Mouse (Mus musculus): ENCODE measurements at regions not wholly inside any gene's neighbourhood (a gene's known extent, or its start where the extent isn't known, plus 50 kb on each side); places are given as distances from the start of the nearest gene placed in this dataset.
A peak's percentile ranks its signal among the peaks of the same experiment; 100 is the strongest.

DNA sequence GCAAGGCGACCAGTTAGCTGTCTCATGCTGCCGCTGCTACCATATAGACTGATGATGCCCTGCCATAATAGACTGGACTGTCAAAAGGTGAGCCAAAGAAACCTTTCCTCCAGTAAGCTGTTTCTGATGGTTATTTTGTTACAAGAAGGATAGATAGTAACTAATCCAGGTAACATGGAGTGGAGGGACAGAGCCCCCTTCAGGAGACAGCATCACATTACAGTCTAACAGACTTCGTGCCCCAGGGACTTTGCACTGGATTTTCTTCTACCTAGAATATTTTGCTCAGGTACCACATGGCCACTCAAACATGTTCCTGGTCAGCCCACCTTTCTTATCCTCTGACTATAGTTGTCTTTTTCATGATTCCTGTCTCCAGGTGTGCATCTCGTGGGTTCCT lies 398.9 kb upstream of the Kazn start:
- no peak for DNase-seq

DNA sequence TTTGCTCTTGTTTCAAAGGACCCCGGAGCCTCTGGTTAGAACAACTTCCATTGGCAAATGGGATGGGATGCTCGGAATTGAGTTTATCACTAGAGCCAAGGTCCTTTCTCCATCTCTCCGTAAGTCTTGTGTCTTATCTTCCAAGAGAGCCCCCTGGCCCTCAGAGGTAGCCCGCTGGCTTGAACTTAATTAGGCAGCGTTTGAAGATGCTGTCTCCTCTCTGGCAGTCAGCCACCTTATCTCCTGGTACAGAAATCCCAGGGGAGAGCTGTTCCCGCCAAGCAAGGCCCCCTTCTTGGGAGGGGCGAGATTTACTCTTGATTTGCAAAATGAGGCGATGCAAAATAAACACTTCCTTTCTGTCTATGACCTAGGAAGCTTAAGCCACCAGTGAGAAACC lies 395.2 kb upstream of the Kazn start:
- no peak for DNase-seq

DNA sequence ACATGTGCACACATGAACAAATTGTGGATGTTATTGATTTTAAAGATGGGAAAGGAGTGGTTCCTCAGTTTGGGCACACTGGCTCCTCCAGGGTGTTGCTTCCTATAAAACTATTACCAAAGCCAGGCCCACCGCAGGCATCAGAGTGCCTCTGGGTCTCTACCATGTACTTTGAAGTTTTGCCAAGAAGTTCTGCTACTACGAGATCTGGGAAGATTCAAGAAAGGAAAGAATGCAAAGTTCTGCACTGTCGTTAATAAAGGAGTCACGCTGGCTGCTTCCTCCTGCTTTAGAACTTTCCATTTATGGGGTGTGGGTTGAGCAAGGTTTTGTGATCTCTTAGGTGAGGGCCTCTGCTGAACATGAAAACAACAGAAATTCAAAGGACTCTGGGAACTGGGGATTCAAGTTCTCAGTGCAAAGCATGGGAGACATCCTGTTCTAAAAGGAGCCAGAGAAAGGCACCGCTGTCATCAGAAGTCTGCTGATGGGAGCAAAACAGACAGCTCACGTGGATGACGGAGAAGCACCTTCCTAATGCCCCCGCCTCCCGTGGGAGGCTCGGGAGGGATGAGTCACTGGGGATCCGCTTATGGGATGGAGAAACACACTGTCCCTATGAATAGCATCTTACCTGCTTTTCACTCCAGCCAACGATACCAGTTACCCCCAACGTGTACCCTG lies 394.6 kb upstream of the Kazn start:
- no peak for DNase-seq

DNA sequence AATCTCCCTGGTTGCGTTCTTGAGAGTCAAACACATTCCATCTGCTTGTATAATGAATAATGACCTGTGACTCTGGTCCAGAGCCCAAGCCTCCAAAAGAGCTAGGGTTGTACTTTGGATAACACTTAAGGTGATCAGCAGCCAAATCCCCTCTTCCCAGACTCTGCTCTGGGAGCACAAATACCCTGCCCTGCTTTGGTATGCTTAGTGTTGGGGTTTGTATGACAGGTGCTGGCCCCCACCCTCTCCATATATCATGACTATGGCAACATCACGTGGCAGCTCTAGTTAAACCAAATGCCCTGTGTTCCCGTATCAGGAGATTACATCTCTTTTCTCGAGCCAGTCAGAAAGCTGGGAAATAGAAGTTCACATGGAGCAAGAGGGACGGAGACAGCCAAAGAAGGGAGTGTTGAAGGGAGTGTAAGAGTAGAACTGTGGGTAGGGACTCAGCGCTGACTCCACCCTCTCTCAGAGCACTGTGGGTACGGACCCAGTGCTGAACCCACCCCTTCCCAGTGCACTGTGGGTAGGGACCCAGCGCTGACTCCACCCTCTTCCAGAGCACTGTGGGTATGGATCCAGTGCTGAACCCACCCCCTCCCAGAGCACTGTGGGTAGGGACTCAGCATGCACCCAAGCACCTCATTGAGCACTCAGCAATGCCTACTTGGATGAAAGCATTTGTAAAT lies 387.4 kb upstream of the Kazn start:
- no peak for DNase-seq

DNA sequence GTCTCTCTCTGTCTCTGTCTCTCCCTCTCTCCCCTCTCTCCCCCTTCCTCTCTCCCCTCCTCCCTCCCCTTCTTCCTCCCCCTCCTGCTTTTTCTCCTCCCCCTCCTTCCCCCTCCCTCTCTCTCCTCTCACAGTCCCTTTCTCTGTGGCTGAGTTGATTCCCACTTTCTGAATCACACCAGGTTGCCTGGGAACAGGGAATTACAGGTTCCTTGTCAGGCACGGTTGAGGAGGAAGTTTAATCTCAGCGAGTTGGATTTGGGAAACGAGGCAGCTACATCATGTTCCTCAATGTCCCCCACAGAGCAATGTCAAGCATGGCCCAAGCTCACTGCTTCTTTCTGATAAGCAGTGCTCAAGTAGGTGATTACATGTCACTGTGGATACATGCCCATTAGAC lies 386.3 kb upstream of the Kazn start:
- no peak for DNase-seq

DNA sequence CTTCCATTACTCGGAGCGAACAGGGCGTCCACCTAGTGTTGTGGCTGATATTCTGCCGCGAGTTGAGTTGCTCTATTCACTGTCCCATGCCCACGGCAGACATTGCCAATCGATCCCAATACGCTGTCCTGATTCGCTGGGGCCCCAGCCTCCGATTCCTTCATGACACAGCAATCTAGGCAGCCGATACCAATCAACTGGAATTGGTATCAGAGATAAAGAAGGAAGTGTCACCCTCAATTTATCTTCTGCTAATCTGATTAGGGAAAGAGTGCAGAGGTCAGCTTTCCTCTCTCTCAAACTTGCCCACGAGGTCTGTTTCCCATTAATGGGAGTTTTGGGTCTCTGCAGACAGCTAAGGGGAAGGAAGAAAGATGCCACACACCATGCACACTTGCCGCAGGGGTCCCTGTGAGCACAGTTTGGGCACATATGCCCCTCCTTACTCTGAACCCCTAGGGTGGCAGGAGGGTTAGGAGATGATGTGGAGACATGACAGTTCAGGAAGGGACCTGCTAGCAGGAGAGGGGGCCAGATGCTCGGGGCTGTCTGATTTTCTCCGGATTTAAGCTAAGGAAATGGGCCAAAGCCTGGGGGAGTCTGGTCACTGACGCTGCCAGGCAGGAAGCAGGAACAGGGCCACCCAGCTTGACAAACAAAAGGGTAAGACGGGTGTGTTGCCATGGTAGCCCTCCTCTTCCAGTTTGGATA lies 383.1 kb upstream of the Kazn start:
- DNase-seq: no peak

DNA sequence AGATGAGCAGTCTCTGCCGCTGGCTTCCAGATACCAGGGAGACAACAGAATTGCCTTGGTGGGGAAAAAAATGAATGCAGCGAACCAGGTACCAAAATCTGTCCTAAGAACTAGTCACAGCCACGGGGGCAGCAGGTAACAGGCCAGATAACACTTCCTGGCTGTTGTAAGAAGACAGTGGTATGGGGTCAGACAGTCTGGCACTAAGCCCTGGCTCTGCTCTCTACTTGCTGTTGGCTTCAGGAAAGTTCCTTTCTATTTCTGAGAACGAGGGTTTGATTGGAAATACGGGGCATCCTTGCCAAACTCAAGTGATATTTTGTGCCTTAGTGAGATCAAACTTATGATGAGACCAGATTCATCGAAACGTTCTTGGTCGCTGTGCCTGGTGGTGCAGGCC lies 380.2 kb upstream of the Kazn start:
- DNase-seq: no peak

DNA sequence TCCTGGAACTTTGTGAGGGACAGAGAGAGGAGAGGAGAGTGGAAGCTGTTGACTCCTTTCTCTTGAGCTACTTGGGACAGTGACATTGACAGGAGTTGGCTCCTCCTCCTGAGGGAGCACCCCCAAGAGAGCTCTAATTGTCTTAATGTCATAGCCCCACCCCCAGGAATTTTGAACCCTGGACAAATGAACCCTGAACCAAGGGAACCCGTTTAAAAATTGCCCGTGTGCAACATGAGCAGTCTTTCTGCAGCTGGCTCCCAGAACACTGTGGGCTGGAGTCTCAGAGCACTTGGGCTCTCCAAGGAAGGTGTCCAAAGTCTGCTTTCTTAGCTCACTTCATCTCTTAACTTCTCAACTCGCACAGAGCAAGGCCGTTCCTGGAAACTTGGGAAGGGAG lies 379.6 kb upstream of the Kazn start:
- DNase-seq: no peak

DNA sequence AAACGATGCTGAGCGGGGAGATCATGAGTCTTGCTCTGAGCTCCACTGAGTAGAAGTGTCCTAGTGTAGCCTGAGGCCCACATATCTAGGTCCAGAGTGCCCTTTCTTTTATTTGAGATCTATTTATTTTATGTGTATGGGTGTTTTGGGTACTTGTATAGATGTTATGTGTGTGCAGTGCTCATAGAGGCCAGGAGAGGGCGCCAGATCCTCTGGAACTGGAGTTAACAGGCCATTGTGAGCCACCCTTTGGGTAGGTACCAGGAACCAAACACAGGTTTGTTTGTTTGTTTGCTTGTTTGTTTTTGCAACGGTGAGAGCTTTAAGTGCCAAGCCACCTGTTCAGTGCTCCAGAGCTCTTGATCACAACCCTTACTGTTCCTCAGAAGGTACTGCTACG lies 378.5 kb upstream of the Kazn start:
- DNase-seq: no peak

DNA sequence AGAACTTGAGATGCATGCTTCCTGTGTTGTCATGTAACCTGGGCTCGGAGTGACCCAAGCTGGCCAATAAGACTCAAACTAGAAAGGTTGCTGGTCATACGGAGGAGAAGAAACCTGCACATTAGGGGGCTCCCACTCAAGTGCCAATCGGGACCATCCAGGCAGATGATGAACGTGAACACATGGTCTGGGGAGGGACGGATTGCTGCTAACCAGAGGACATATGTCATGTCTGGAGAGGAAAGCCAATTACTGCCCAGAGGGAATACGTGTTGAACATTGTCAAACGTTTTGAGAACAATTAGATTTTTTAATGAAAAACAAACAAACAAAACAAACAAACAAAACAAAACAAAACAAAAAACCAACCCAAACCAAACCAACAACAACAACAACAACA lies 377.7 kb upstream of the Kazn start:
- DNase-seq: no peak

DNA sequence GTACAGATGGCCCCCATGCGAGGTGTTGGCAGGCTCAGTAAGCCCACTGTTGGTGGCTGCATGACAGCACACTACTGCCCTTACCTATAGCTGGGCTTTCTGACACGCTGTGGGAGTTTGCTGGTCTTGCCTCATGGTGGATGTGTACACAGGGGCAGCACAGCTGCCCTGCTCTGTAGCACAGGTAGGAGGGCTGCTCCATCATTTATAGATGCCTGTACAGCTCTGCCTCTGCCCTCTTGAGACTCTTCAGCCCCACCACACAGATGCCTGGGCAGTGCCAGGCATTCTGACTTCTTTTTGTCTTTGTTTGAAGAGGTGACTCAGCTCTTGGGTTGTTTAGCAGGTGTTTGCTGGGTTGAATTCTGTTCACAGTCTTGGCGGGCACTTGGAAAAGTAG lies 365.9 kb upstream of the Kazn start:
- no peak for DNase-seq

DNA sequence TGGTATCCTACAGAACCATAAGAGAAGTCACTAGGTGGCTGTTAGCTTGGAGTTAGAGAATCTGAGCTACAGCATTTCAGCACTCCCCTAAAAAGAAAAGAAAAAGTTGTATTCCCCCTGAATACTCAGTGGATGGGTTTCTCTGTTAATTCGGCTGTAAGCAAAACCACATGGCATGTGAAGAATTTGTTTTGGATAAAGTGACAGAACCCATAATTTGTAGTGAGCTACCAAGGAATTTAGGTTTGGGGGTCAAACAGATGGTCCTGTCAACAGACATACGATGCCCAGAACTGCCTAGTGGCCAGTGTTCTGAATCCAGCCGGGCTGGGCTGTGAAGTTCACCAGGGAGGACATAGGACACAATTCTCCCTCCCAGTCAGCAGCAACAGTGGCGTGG lies 358.0 kb upstream of the Kazn start:
- DNase-seq: no peak

DNA sequence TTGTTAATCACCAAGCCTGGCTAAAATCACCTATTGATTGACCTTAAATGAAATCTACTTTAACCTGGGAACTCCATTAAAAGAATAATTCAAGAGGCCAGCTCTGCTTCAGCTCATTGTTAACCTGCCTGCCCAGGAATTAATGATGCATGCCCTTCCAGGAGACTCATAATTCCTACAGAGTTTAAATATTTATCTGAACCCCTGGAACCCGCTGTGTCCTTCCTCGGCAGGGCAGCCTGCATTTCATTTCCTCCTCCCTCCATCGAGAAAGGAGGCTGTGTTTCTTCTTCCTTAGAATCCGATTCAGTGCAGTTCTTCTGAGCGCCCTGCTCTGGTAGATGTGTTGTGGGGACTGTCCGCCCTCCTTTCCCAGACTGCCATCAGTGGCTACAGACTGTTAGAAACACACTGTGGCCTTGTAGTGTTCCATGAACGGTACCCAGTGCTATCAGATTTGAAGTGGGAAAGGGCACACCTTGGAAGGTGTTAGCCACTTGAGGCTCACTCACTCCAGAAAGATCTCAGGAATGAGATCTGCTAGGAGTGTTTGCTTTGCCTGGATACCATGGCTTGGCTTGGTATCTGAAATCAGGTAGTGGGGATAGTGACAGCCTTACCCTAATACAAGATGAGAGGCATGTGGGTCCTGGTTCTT lies 350.0 kb upstream of the Kazn start:
- no peak for DNase-seq

DNA sequence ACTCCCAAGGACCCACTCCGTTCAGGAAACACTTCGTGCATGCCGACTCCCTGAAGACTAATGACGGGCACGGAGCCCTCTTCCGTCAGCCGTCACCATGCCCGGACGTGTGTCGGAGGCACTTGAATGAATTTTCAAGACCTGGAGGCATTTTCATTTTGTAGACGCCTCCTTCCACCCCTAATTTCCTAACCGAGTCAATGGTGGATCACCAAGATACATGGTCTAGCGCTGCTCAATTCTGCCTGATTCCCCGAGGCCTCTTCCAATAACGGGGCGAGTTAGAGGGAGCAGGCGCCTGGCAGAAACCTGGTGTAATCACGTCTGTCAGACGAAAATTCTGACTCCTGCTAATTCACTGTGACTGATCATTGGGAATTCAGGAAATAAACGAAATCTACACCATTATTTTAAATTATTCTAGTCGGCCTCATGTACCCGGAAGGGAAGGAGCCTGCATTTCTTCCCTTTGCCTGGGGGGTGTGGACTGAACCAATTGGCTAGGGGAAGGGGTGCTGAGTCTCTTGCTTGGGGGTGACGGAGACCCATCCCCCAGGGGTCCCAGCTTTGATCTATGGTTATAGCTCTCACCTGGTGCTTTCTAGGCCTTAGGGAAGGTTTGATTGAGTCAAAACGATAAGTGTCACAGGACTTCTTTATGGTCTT lies 349.4 kb upstream of the Kazn start:
- DNase-seq: no peak

DNA sequence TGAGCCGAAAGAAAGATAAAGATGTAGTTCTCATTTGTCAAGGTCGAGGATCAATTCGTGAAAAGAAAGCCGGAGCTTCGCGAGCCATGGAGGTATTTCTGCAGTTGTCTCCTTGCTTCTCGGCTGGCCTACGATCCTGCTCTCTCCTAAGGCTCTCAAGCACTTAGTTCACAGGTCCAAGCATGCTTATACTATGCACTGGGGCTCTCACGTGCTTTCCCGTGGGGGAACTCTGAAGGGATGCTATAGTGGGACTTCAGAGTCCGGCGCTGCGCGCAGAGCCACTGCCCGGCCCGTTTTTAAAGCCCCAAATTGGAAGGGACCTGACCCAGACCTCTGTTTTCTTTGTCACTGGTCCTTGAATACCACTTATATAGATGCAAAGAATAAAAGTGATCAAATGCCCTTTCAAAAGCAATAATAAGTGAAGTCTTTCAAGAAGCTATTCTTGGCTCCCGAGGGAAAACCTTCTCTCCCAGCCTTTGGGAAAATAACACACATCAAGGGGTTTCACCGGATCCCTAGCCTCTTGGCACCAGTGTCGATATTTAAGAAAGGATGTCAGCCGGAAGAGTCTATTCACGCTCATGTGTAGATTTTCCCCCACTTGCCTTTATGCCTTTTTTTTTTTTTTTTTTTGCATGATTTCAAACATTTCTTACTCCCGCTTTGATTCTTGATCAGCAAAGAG lies 348.3 kb upstream of the Kazn start:
- no peak for DNase-seq

DNA sequence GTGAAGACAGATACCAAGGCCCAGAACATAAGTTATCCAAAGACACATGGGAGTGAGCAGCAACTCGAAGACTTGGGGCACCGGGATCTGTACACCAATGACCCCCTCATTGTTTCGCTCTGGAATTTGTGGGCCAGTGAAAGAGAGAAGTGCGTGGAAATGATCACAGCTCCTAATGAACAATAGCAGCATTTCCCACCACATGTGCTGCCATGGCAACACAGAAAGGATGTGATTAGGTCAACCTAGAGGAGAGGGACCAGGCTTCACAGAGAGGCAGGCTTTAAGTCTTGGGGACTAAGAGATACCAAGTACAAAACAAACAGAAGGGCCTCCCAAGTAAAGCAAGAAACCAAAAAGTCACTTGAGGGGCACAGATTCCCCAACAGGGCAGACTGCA lies 339.3 kb upstream of the Kazn start:
- DNase-seq: no peak

DNA sequence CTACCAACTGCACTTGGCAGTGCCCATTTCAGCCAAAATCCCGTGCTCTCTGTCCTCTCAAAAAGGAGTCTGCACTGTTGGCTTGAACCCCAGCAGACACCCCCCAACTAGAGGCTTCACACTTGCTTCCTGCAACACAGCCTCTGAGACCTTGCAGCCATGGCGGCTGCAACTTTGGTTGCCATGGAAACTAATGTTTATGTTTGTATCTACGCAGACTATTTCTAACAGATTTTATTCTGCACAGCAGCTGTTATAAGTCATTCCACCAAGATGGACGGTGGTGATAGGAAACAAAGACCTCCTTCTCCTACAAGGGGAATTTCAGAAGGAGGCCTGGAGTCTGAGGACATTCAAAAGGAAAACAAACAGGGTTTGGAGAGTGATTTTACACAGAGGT lies 338.3 kb upstream of the Kazn start:
- no peak for DNase-seq

DNA sequence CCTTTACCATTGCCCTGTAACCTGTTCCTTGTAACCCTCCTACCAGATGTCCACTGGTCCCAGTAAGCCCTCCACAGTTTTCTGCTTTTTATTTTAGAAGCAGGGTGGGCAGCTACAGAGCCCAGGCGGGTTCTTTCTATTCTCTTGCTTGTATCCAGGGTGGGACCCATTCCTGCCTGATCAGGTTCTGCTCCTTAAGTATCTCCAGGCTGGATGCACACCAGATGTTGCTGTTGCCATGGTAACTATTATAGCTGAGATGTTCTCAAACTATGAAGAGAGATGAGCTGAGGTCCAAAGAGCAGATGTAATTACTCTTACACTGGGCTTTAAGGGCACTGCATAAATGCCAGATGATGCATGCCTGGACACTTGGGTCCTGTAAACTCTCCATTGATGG lies 335.3 kb upstream of the Kazn start:
- no peak for DNase-seq

DNA sequence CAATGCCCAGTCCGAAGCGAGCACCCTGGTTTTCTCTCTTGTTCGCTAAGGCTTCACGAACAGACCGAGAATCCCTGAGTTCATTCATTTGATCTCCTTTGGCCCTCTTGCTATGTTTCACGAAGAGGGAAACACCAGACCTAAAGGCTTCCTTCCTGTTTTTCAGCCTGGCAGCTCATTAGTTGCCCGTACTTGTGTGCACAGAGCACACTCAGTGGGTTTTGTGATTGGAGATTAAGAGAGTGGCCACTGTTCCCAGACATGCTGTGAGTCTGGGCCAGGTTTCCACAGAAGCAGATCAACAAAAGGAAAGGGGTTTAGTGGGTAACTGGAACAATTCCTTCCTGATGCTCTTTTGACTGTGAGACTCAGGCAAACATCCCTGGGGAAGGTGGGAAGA lies 331.5 kb upstream of the Kazn start:
- DNase-seq: no peak

DNA sequence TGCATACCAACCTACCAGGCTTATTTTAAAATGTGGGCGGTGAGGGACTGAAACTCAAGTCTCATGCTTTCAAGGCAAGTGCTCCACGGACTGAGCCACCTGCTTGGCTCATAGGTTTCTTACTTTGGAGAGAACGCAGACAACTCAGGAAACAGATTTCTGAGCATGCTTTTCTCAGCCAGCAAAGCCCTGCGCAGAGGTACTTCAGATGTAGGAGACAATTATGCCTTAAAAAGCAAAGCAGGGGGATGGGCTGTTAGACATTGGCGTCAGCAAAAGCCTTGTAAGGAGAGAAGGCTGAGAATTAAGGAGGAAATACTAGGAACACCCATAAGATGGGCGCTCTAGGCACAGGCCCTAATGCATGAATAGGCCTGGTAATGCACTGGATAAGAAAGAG lies 329.4 kb upstream of the Kazn start:
- peak; percentile 33 for DNase-seq

DNA sequence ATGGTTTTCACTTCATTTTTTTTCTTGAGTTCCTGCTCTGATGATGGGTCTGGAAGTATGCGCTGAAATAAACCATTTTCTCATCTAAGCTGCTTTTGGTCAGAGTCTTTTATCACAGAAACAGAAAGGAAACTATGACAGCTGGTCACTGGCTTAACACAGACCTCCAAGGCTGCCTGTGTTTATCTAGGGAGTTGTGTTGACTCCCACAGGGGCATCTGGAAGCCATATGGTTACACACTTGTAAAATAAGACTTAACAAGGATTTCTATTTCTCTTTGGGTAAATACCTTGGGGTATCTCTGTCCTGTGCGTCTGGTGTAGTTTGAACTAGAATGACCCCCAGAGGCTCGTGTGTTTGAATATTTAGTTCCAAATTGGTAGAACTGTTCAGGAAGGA lies 315.5 kb upstream of the Kazn start:
- DNase-seq: peak; percentile 42

DNA sequence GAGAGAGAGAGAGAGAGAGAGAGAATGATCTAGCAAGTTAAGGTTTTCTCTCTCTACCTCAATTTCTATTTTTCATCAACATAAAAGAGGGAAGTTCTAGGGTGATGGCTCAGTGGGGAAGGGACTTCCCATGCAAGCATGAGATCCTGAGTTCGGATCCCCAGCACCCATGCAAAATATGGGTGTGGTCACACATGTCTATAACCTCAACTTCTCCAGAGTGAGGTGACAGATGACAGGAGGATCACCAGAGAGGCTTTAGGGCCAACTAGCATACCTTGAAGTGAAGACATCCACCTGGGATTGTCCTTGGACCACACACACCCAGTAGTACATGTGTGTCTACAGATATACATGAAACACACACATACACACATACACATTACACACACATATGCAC lies 306.7 kb upstream of the Kazn start:
- no peak for DNase-seq

DNA sequence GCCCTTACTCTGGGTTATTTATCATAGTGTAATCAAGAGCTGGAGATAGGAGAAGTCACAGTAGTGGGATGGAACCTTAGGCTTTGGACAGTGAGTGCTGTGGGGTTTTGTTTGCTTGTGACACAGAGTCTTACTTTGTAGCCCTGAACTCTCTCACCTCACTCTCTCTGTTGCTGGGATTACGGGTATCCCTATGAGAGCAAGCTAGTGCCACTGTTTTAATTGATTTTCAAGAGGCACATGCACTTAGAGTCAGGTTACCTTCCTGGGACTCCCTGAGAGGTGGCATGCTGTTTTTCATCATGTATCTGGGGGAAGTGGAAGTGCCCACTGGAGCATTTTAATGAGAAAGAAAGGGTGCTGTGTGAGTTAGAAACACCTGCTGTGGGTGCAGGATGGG lies 306.0 kb upstream of the Kazn start:
- no peak for DNase-seq
